Mouse (Mus musculus): ENCODE results near the gene Cyp27a1.

- TF ChIP-seq POLR2A (IDR thresholded peaks at IDR 0.05; ENCODE audit: borderline replicate concordance, insufficient read depth, low read length): no peak
- TF ChIP-seq CTCF (IDR thresholded peaks at IDR 0.05; ENCODE audit: borderline replicate concordance, insufficient read depth, low read depth, low read length): no peak
These were observed 23.6 kb downstream of the Cyp27a1 start for GRCm38 (mm10) chr1:74736977-74737376.

Measured in cerebellum, adult 2 months (tissue).